Mouse (Mus musculus) adrenal gland, postnatal 25 days (tissue): Measurements from ENCODE around the gene Cnpy2. TPM values are rescaled to one million over a fixed set of nuclear protein-coding genes. Genes with fewer than 3 reads are reported as not detected.
A peak's percentile ranks its signal among the peaks of the same experiment; 100 is the strongest.
"Not testable (repeated sequence)": the region's sequence is repeated elsewhere in the genome, so short reads cannot be mapped to it uniquely, and the experiment has no call there.

Experiments
- DNase-seq: peaks from one replicate; pipeline ENCODE4 v3.0.0; 2021; ENCODE audit warnings: mixed read lengths
- total RNA-seq: library from RNA; stranded (reverse); gene quantifications from 2 replicates; pipeline ENCODE4 v1.2.3, GENCODE M21; 2021

The Cnpy2 gene
- total RNA-seq, 1 experiment from 2014 or later = 206 TPM

- no peak for DNase-seq
These were observed 11.4 kb upstream of the Cnpy2 start for GRCm38 (mm10) chr10:128310902-128311301.

- no peak for DNase-seq
These were observed 6.7 kb upstream of the Cnpy2 start for GRCm38 (mm10) chr10:128315578-128315977.

GRCm38 (mm10) chr10:128321641-128322040 lies 618 bp upstream of the Cnpy2 start:
- no peak for DNase-seq

GRCm38 (mm10) chr10:128323516-128323915 lies 1.3 kb downstream of the Cnpy2 start:
- DNase-seq = no peak

- no peak for DNase-seq
These were observed 4.6 kb downstream of the Cnpy2 start for GRCm38 (mm10) chr10:128326825-128327224.

- no peak for DNase-seq
These were observed 5.4 kb downstream of the Cnpy2 start for GRCm38 (mm10) chr10:128327610-128328009.

- not testable (repeated sequence) for DNase-seq
These were observed 10.3 kb downstream of the Cnpy2 start for GRCm38 (mm10) chr10:128332358-128333249.

GRCm38 (mm10) chr10:128335582-128335981 lies 13.3 kb downstream of the Cnpy2 start:
- peak; percentile 78 for DNase-seq

GRCm38 (mm10) chr10:128336195-128336594 lies 13.9 kb downstream of the Cnpy2 start:
- no peak for DNase-seq

- DNase-seq = no peak
These were observed 14.3 kb downstream of the Cnpy2 start for GRCm38 (mm10) chr10:128336597-128336996.

- DNase-seq = peak; percentile 98
These were observed 15.3 kb downstream of the Cnpy2 start, which contains the start of gene Cs for GRCm38 (mm10) chr10:128337306-128338181. TSS of gene Cs (plus strand) at chr10:128337734.

- DNase-seq = no peak
These were observed 16.2 kb downstream of the Cnpy2 start for GRCm38 (mm10) chr10:128338415-128338814.

GRCm38 (mm10) chr10:128338948-128339347 lies 16.7 kb downstream of the Cnpy2 start:
- no peak for DNase-seq

GRCm38 (mm10) chr10:128340257-128340656 lies 18.0 kb downstream of the Cnpy2 start:
- DNase-seq = no peak

- no peak for DNase-seq
These were observed 21.2 kb downstream of the Cnpy2 start for GRCm38 (mm10) chr10:128343436-128343835.

- peak; percentile 73 for DNase-seq
These were observed 22.5 kb downstream of the Cnpy2 start for GRCm38 (mm10) chr10:128344568-128345275.

GRCm38 (mm10) chr10:128347541-128347940 lies 25.3 kb downstream of the Cnpy2 start:
- DNase-seq = no peak

GRCm38 (mm10) chr10:128358796-128359195 lies 36.5 kb downstream of the Cnpy2 start:
- peak; percentile 34 for DNase-seq

GRCm38 (mm10) chr10:128359226-128359625 lies 37.0 kb downstream of the Cnpy2 start:
- DNase-seq = peak; percentile 11

- no peak for DNase-seq
These were observed 39.6 kb downstream of the Cnpy2 start for GRCm38 (mm10) chr10:128361836-128362235.

- no peak for DNase-seq
These were observed 40.3 kb downstream of the Cnpy2 start for GRCm38 (mm10) chr10:128362568-128362967.

GRCm38 (mm10) chr10:128367899-128368401 lies 45.7 kb downstream of the Cnpy2 start:
- no peak for DNase-seq
